Mouse (Mus musculus) heart, postnatal 0 days (tissue): ENCODE measurements around the gene Sgce.

Experiments used
- CTCF ChIP-seq: IDR thresholded peaks from 2 replicates; pipeline ENCODE4 v1.5.1; 2016; ENCODE audit warnings: antibody characterized with exemption, control low read depth, low read depth
- EP300 ChIP-seq: IDR thresholded peaks from 2 replicates; pipeline ENCODE4 v1.6.1; 2016; ENCODE audit warnings: antibody characterized with exemption, low read depth

DNA sequence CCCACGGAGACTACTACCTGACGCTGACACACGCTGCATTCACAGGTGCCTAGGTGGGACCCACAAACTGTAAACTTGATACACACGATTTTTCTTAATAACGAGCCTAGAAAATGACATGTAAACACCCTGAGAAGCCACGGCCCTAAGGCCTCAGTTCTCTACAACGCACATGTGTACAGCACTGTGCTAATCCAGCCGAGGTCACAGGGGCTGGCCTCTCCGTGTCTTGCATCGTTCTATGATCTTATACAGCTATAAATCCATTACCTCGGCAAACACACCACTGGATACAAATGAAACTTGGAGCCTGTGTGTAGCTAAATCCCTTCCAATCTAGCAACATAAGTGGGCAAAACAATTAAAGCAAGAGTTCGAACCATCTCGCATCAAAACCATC, 24.3 kb downstream of the Sgce start:
- TF ChIP-seq CTCF (no peak), EP300 (no peak)
